Mouse (Mus musculus): ENCODE data around the gene Gm14569.
A peak's percentile ranks its signal among the peaks of the same experiment; 100 is the strongest.

The Gm14569 gene

GRCm38 (mm10) chrX:36491730-36492129 lies at the start of gene Gm14569:
Gm14569 (minus strand) TSS chrX:36491830.
- no peak for DNase-seq (ENCODE audit: low spot score in 2 of 2)

- DNase-seq (ENCODE audit: low spot score in 2 of 2): peak; percentile 30 to 56
Observed at GRCm38 (mm10) chrX:36534514-36534913, 42.9 kb upstream of the Gm14569 start.

- DNase-seq (ENCODE audit: low spot score in 2 of 2): no peak
Observed at GRCm38 (mm10) chrX:36533744-36534143, 42.1 kb upstream of the Gm14569 start.

- DNase-seq (ENCODE audit: low spot score in 2 of 2): no peak
Observed at GRCm38 (mm10) chrX:36530251-36530650, 38.6 kb upstream of the Gm14569 start.

- DNase-seq (ENCODE audit: low spot score in 2 of 2): no peak
Observed at GRCm38 (mm10) chrX:36523729-36524128, 32.1 kb upstream of the Gm14569 start.

GRCm38 (mm10) chrX:36513726-36514125 lies 22.1 kb upstream of the Gm14569 start:
- DNase-seq (ENCODE audit: low spot score in 2 of 2): no peak

GRCm38 (mm10) chrX:36513231-36513630 lies 21.6 kb upstream of the Gm14569 start:
- no peak for DNase-seq (ENCODE audit: low spot score in 2 of 2)

- no peak for DNase-seq (ENCODE audit: low spot score in 2 of 2)
Observed at GRCm38 (mm10) chrX:36506863-36507262, 15.2 kb upstream of the Gm14569 start.

- DNase-seq (ENCODE audit: low spot score in 2 of 2): no peak
Observed at GRCm38 (mm10) chrX:36489506-36489905, 2.1 kb downstream of the Gm14569 start.

GRCm38 (mm10) chrX:36487996-36488395 lies 3.6 kb downstream of the Gm14569 start:
- peak in 1 of 2 experiments; percentile 4 for DNase-seq (ENCODE audit: low spot score in 2 of 2)

GRCm38 (mm10) chrX:36474873-36475272 lies 16.8 kb downstream of the Gm14569 start:
- peak; percentile 25 to 33 for DNase-seq (ENCODE audit: low spot score in 2 of 2)

- peak; percentile 17 to 33 for DNase-seq (ENCODE audit: low spot score in 2 of 2)
Observed at GRCm38 (mm10) chrX:36474103-36474751, 17.4 kb downstream of the Gm14569 start.

- peak in 1 of 2 experiments; percentile 41 for DNase-seq (ENCODE audit: low spot score in 2 of 2)
Observed at GRCm38 (mm10) chrX:36456031-36456430, 35.6 kb downstream of the Gm14569 start.

- DNase-seq (ENCODE audit: low spot score in 2 of 2): no peak
Observed at GRCm38 (mm10) chrX:36437932-36438331, 53.7 kb downstream of the Gm14569 start.

- peak in 1 of 2 experiments; percentile 6 for DNase-seq (ENCODE audit: low spot score in 2 of 2)
Observed at GRCm38 (mm10) chrX:36434993-36435392, 56.6 kb downstream of the Gm14569 start.

- DNase-seq (ENCODE audit: low spot score in 2 of 2): no peak
Observed at GRCm38 (mm10) chrX:36419153-36419552, 72.5 kb downstream of the Gm14569 start.

GRCm38 (mm10) chrX:36402316-36402715 lies 89.3 kb downstream of the Gm14569 start:
- peak in 1 of 2 experiments; percentile 27 for DNase-seq (ENCODE audit: low spot score in 2 of 2)

- DNase-seq (ENCODE audit: low spot score in 2 of 2): no peak
Observed at GRCm38 (mm10) chrX:36400980-36401379, 90.7 kb downstream of the Gm14569 start, which contains the start of gene Gm6268. Gm6268 (plus strand) TSS chrX:36401280.

- DNase-seq (ENCODE audit: low spot score in 2 of 2): no peak
Observed at GRCm38 (mm10) chrX:36393279-36393678, 98.4 kb downstream of the Gm14569 start.

- DNase-seq (ENCODE audit: low spot score in 2 of 2): no peak
Observed at GRCm38 (mm10) chrX:36392672-36393071, 99.0 kb downstream of the Gm14569 start.

GRCm38 (mm10) chrX:36390503-36390902 lies 101.1 kb downstream of the Gm14569 start:
- DNase-seq (ENCODE audit: low spot score in 2 of 2): no peak

- DNase-seq (ENCODE audit: low spot score in 2 of 2): no peak
Observed at GRCm38 (mm10) chrX:36389971-36390370, 101.7 kb downstream of the Gm14569 start.

GRCm38 (mm10) chrX:36385340-36385739 lies 106.3 kb downstream of the Gm14569 start:
- DNase-seq (ENCODE audit: low spot score in 2 of 2): no peak

Data from thymus, postnatal 10 days (tissue).